Mouse (Mus musculus): ENCODE data around the gene Ascc1. TPM values are rescaled to one million over a fixed set of nuclear protein-coding genes. Genes with fewer than 3 reads are reported as not detected.

The Ascc1 gene
- total RNA-seq (2023) = 10 to 100 TPM in 1 of 2 experiments, 1 to 10 TPM in 1; 9.2 to 10.3 TPM

DNA sequence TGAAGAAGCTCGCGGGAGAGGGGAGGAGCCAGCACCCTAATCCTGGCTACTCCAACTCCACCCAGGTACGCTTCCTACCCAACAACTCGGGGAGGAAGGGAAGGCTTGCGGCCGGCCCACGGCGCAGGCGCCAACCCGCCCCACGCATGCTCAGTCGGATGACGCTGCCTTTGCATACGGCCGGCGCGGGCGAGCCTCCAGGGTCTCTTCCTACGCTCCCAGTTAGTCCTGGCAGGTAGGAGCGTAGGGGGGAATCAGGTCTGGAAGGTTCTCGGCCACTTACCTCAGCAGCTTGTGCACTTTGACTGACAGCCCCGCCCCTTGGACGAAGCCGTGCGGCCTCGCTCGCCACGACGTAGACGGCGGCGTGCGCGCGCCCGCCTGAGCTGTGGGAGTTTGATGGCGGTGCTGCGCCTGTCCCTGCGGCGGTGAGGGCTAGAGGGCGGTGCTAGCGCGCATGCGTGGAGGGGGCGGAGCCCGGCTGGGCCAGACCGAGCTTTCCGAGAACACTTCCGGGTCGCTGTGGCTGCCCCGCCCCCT is at the start of gene Ascc1, which contains the start of gene Anapc16:
TSS of gene Ascc1 (plus strand) at position 133 of the 540 bp plus-strand sequence.
TSS of gene Anapc16 (minus strand) at position 463 of the 540 bp plus-strand sequence.

DNA sequence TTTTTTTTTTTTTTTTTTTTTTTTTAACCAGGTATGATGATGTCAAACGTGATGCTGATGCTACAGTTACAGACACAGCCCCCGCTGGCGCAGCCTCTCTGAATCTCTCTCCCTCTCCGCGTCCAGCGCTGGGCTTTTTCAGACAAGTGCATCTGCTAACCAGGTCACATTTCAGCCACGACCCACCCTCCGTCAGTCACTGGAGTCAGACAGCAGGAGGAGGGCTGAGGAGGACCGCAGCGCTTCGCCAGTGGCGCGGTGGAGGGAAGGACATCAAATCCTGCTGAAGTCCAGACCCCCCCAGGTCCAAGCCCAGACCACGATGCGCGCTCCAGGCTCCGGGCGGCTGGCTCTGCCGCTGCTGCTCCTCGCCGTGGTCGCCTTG is 103.5 kb downstream of the Ascc1 start, which contains the start of gene Spock2:
TSS of gene Spock2 (plus strand) at position 74 of the 385 bp plus-strand sequence.

Other genes starting within 250 kb of the Ascc1 start
- 10 to 100 TPM; 28.2 to 28.8 TPM for gene Dnajb12, start 123.2 kb upstream of the Ascc1 start, total RNA-seq (2023)
- 10 to 100 TPM; 10.2 to 11.0 TPM for gene Ddit4, start 51.0 kb upstream of the Ascc1 start, total RNA-seq (2023)
- 10 to 100 TPM; 23.0 to 27.5 TPM for gene Anapc16, start 330 bp downstream of the Ascc1 start, total RNA-seq (2023)
- gene Spock2, start 103.4 kb downstream of the Ascc1 start, total RNA-seq (2023) = under 1 TPM; 0.53 to 0.68 TPM
- gene Chst3, start 216.5 kb downstream of the Ascc1 start, total RNA-seq (2023) = 1 to 10 TPM in 1 of 2 experiments, under 1 TPM in 1; 0.88 to 1.1 TPM